Mouse (Mus musculus): ENCODE measurements around the gene Sumo2.

DNA sequence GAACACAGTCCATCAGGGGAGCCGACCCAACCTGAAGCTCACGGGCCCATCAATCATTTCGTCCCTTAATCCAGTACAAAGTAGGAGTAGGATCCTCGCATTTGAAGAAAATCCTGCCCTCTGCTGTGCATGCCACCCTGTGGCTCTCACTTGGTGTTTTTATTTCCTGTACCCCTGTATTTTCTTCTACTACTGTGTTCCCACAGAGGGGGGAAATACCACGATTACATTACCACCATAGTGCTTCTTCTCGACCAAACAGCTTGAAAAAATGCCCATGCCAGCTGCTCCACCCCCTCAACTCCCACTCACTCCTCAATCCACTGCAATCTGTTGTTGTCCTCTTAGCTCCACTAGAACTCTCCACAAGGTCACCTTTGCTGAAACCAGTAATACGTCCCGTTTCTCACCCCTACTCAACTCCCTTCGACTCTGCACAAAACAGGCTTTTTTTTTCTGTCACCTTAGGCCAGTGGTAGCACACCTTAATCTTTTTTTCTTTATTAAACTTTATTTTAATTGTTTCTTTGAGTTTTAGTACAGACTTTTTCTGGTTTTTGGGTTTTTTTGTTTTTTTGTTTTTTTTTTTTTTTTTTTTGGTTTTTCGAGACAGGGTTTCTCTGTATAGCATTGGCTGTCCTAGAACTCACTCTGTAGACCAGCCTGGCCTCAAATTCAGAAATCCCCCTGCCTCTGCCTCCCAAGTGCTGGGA is 936 bp upstream of the Sumo2 start:
- TF ChIP-seq CTCF (IDR thresholded peaks at IDR 0.05; ENCODE audit: low read depth, low read length) (no peak), POLR2A (IDR thresholded peaks at IDR 0.05; ENCODE audit: insufficient read depth, low read length) (no peak)
